Mouse (Mus musculus) lung, embryonic 14.5 days (tissue): Measurements from ENCODE around the gene Trpm1. TPM values are rescaled to one million over a fixed set of nuclear protein-coding genes. Genes with fewer than 3 reads are reported as not detected.
A peak's percentile ranks its signal among the peaks of the same experiment; 100 is the strongest.

Experiments used
- ATAC-seq: fragments of 200-750 bp; cut with Nextera tagmentation; 2 replicates; pipeline ENCODE4 v1.8.0; 2017; ENCODE audit warnings: mild to moderate bottlenecking, moderate TSS enrichment, moderate library complexity; ENCODE audit not compliant: insufficient read depth
- DNase-seq: peaks from one replicate; pipeline ENCODE4 v3.0.0-alpha.2; 2015
- H3K27ac ChIP-seq: fragments of 300-500 bp; sonication (generic); 2 replicates; pipeline ENCODE4 v1.5.1; 2014; ENCODE audit warnings: low read depth, mild to moderate bottlenecking, moderate library complexity
- H3K27me3 ChIP-seq: fragments of 300-500 bp; sonication (generic); 2 replicates; pipeline ENCODE4 v1.6.1; 2014; ENCODE audit warnings: low read length, control low read depth; ENCODE audit not compliant: insufficient read depth
- H3K36me3 ChIP-seq: fragments of 300-500 bp; sonication (generic); 2 replicates; pipeline ENCODE4 v1.6.1; 2014; ENCODE audit warnings: control low read depth; ENCODE audit not compliant: insufficient read depth
- H3K4me1 ChIP-seq: fragments of 300-500 bp; sonication (generic); 2 replicates; pipeline ENCODE4 v1.6.1; 2014; ENCODE audit warnings: antibody characterized with exemption, control low read depth; ENCODE audit not compliant: insufficient read depth
- H3K4me2 ChIP-seq: fragments of 300-500 bp; sonication (generic); 2 replicates; pipeline ENCODE4 v1.6.1; 2014; ENCODE audit warnings: mild to moderate bottlenecking
- H3K4me3 ChIP-seq: fragments of 300-500 bp; sonication (generic); 2 replicates; pipeline ENCODE4 v1.5.1; 2014; ENCODE audit warnings: low read depth, low read length
- H3K9ac ChIP-seq: fragments of 300-500 bp; sonication (generic); 2 replicates; pipeline ENCODE4 v1.6.1; 2014
- H3K9me3 ChIP-seq: fragments of 300-500 bp; sonication (generic); 2 replicates; pipeline ENCODE4 v1.6.1; 2016; ENCODE audit warnings: low read depth, low read length, control low read depth
- CTCF ChIP-seq: IDR thresholded peaks from 2 replicates; pipeline ENCODE4 v1.5.1; 2016; ENCODE audit warnings: antibody characterized with exemption, low read depth
- WGBS: fragments of 180-500 bp; shearing (Covaris S2); extraction: QIAGEN DNeasy Blood & Tissue Kit; methylation state at CpG from one replicate; pipeline ENCODE4 v1.1.7; 2014; 5-methylcytosine and 5-hydroxymethylcytosine counted together
- polyA plus RNA-seq: library from polyadenylated mRNA; unstranded; fragments of >200 nt; fragmentation: Nextera tagmentation; extraction: Ambion mirVana; gene quantifications from 2 replicates; pipeline ENCODE4 v1.2.1, GENCODE M21; 2014

Gene Trpm1
- polyA plus RNA-seq, 1 experiment from 2014 or later: not detected

- ATAC-seq: no peak
- peak; percentile 44 for DNase-seq
- Histone ChIP-seq H3K4me1 (no peaks in the 10 kb centered on the region), H3K36me3 (no peaks in the 10 kb centered on the region), H3K27me3 (no peaks in the 10 kb centered on the region), H3K27ac (no peak overlapping the region), H3K9me3 (no peaks in the 10 kb centered on the region), H3K9ac (no peak overlapping the region), H3K4me2 (no peak overlapping the region), H3K4me3 (no peak overlapping the region)
- 23% methylated on average over 2 of the region's 2 CpGs for WGBS
- TF ChIP-seq CTCF: peak; percentile 34
Observed at GRCm38 (mm10) chr7:64149747-64150146, 3.9 kb upstream of the Trpm1 start.

GRCm38 (mm10) chr7:64150436-64151080 lies 3.1 kb upstream of the Trpm1 start:
- Histone ChIP-seq H3K36me3 (no peaks in the 10 kb centered on the region), H3K4me3 (no peak overlapping the region), H3K27ac (no peak overlapping the region), H3K27me3 (no peaks in the 10 kb centered on the region), H3K4me1 (no peaks in the 10 kb centered on the region), H3K4me2 (no peak overlapping the region), H3K9me3 (no peaks in the 10 kb centered on the region), H3K9ac (no peak overlapping the region)
- TF ChIP-seq CTCF: no peak
- DNase-seq (no peak), ATAC-seq (no peak)
- 66% methylated on average over 6 of the region's 6 CpGs for WGBS

GRCm38 (mm10) chr7:64155226-64155625 lies 1.6 kb downstream of the Trpm1 start:
- WGBS: 57% methylated on average over 4 of the region's 4 CpGs
- H3K27ac ChIP-seq: no peak overlapping the region
- H3K4me3 ChIP-seq: no peak overlapping the region
- H3K27me3 ChIP-seq: no peaks in the 10 kb centered on the region
- H3K9me3 ChIP-seq: no peaks in the 10 kb centered on the region
- DNase-seq (no peak), ATAC-seq (no peak; the same call in 1 of the 2 replicates)
- peak overlapping the region; percentile 48 for H3K4me2 ChIP-seq
- H3K36me3 ChIP-seq: no peaks in the 10 kb centered on the region
- H3K4me1 ChIP-seq: no peaks in the 10 kb centered on the region
- H3K9ac ChIP-seq: no peak overlapping the region
- TF ChIP-seq CTCF: no peak

- ATAC-seq: peak; percentile 92
- H3K9ac ChIP-seq: no peak overlapping the region
Observed at GRCm38 (mm10) chr7:64155687-64156086, 2.1 kb downstream of the Trpm1 start.

GRCm38 (mm10) chr7:64156271-64156911 lies 2.8 kb downstream of the Trpm1 start:
- DNase-seq (no peak), ATAC-seq (peak; percentile 22)
- Histone ChIP-seq H3K9ac (no peak overlapping the region), H3K4me1 (no peaks in the 10 kb centered on the region), H3K36me3 (no peaks in the 10 kb centered on the region), H3K27ac (no peak overlapping the region), H3K4me2 (no peak overlapping the region), H3K27me3 (no peaks in the 10 kb centered on the region), H3K9me3 (no peaks in the 10 kb centered on the region), H3K4me3 (no peak overlapping the region)
- TF ChIP-seq CTCF: no peak
- WGBS: 68% methylated on average over 5 of the region's 5 CpGs

More at GRCm38 (mm10) chr7:64155687-64156086, 2.1 kb downstream of the Trpm1 start:
- Histone ChIP-seq H3K9me3 (no peaks in the 10 kb centered on the region), H3K4me2 (peak overlapping the region; percentile 48), H3K27ac (no peak overlapping the region), H3K4me1 (no peaks in the 10 kb centered on the region), H3K36me3 (no peaks in the 10 kb centered on the region), H3K27me3 (no peaks in the 10 kb centered on the region), H3K4me3 (no peak overlapping the region)
- 2% methylated on average over 10 of the region's 10 CpGs for WGBS
- peak; percentile 71 for TF ChIP-seq CTCF
- DNase-seq: peak; percentile 88

- Histone ChIP-seq H3K36me3 (no peaks in the 10 kb centered on the region), H3K27me3 (no peaks in the 10 kb centered on the region), H3K27ac (no peak overlapping the region), H3K9me3 (no peaks in the 10 kb centered on the region), H3K4me2 (no peak overlapping the region), H3K9ac (no peak overlapping the region), H3K4me1 (no peaks in the 10 kb centered on the region), H3K4me3 (no peak overlapping the region)
- WGBS: 64% methylated on average over 7 of the region's 7 CpGs
- ATAC-seq (no peak), DNase-seq (no peak)
- no peak for TF ChIP-seq CTCF
Observed at GRCm38 (mm10) chr7:64156918-64157690, 3.5 kb downstream of the Trpm1 start.
